Mouse (Mus musculus) cerebellum, adult 11 months (tissue): ENCODE data around the gene Zfp518a.

Experiments
- DNase-seq: peaks from one replicate; pipeline ENCODE4 v3.0.0; 2022

Zfp518a gene

DNA sequence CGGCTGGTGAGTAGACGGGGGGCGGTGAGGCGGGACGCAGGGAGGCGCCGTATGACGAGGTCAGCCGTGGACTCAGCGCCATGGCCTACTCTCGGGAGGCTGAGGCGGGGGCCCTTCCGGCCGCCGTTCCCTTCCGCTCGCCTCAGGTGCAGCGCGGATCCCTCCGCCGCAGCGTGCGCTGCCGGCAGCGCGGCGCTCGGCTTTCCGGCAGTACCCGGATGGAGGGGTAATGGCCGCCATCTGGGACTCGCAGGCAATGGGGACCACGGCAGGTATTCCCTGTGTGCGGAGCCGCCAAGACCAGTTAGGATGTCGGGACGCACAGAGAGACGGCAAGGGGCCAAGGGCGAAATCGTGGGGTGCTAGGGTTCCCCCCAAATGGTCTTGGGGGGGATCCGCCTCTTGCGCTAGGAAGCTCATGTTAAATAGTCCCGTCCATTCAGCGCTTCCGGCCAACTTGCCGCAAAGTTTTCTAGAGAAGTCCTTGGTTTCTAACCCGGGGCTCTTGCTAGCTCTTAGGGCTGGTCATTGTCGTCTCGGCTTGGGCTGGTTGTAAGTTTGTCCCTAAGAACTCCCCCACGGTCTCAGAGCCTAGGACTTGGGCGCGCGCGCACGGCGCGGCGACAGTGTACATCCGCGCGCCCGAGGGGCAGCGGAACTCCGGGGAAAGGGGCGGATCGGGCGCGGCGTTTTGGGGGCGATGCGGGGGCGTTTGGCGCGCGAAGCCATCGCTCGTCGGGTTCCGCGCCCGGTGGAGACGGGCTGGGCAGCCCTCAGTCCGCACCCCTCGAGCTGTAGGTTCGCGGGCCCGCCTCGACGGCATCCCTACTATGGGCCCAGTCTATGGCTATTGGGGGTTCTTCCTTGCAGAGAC is at the start of gene Zfp518a:
Gene Zfp518a, plus strand, starts transcription at position 187 of the 874 bp plus-strand sequence.
- peak; percentile 83 for DNase-seq

DNA sequence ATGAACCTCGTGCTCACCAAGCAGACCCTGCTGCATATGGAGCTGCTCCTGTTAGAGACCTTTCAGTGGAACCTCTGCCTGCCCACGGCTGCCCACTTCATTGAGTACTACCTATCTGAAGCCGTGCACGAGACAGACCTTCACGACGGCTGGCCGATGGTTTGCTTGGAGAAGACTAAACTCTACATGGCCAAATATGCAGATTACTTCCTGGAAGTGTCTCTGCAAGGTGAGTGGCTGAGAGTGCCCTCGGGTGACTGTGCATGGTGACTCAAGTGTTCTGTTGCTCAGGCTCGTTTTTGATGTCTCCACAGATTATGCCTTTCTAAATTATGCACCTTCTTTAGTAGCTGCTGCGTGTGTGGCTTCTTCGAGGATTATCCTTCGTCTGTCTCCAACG is 49.8 kb upstream of the Zfp518a start:
- DNase-seq: no peak

DNA sequence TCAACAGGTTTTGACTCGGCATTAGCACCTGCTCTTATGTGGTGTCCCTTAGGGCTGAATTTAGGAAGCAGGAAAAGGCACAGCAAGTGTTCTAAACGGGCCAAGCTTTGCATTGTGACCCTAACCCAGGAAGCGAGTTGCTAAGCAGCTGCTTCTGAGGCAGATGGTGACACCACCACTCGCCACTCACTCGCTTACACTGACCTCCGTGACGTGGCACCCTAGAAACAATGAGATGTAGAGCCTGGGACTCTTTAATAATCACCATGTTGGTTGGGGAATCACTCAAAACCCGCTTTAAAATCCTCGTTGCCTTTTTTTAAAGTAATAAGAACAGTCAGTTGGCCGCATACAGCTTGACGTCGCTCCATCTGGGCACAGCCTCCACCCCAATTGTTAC is 45.1 kb upstream of the Zfp518a start:
- no peak for DNase-seq

DNA sequence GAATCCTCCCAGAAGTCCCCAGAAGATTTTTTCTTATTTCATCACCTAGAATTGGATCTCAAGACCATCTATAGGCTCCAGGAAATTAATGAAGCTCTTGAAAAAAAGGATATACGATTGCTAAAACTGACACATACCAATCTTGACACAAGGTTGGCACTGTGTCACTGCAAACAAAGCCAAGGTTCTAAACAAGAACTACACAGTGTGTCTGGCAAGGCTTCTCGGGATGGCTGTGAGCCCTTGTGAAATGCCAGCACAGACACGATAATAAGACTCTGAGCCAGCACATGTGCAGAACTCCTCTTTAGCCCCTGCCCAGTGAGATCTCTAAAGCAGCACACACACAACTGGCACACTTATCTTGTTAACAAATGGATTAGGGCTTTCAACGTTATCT is 35.0 kb upstream of the Zfp518a start:
- no peak for DNase-seq

DNA sequence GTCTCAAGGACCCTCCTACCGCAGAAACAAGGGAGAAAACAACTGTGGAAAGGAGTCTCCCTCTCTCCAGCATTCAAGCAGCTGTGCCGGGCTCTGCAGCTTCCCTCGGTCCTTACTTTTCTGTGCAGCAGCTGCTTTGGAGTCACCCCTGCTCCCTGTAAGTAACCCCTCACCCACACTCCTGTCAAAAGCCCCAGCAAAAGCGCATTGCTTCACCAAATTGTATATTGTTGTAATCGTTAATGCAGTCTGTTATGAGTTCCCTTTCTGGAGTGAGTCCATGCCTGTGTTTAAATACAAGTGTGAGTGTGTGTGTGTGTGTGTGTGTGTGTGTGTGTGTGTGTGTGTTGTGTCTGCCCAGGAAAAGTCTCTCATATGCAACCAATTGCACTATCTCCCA is 26.2 kb upstream of the Zfp518a start:
- no peak for DNase-seq

DNA sequence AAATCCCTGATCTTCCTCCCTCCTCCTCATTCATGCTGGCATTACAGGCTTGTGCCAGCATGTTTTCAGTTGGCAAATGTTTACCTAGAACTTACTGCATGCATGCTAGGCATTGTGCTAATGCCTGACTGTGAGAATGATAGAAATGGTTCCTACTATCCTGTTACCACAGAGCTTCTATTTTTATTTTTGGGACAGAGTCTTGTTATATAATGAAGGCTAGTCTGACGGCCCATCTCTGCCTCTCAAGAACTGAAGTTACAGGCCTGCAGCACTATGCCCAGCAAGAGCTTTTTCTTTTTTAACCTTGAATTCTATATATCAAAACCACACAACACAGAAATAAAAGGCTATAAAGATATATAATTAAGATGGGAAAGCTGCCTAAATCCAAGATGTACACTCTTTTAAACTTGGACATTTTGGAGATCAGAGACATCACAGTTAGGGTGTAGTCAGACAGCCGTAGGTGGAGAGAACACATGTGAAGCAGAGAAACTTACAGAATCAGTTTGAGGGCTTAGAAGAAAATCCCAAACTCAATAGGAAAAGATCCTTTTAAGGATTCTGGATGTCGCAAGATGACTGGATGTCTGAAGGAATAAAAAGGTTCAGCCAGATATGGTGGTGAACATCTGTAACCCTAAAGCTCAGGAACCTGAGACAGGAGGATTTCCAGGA is 24.9 kb upstream of the Zfp518a start:
- no peak for DNase-seq

DNA sequence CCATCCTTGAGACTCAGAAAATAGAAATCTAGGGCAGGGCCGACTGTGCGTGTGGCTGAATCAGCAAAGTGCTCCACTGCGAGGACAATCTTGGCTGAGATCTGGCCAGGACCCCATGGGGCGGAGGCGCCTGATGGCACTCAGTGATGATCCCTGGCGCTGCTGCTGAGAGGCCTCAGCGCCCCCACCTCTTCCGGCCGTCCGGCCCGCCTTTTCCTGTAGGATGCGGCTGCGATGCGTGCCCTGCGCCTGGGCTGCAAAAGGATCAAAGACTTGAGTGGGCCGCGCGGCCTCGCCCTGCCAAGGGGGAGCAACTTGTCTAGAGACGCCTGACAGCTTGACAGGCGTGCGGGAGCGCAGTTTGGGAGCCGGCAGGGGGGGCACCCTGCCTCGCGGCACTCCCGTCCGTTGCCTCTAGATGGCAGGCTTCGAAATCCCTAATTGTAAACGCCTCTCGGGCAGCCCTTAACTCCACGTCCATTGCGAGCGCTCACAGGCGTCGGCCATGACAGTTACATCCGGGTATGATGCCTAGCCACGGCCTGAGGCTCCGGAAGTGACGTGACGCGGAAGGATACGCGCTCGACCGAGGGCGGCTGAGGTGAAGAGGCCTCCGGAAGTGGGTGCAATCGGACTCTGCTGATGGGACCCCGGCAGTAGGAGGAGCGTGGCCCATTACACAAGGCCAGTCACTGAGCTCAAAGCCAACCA is 21.4 kb upstream of the Zfp518a start:
- peak; percentile 92 for DNase-seq

DNA sequence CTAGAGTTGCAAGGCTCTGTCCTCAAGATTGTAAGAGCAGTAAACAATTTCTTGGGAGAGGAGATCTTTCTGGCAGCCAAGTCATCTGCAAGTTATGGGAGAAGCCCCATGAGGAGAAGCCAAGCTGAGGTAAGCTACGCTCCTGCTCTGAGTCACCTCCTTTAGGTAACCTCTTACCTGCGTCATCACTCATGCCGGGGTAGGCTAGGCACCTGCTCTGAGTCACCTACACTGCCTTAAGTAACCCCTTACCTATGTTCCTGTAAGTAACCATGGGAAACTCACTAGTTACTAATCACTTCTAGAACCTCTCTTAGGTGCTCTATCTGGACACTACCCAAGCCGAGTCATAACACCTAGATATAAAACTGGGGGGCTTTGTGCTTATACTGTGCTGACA is 12.8 kb upstream of the Zfp518a start:
- DNase-seq: no peak

DNA sequence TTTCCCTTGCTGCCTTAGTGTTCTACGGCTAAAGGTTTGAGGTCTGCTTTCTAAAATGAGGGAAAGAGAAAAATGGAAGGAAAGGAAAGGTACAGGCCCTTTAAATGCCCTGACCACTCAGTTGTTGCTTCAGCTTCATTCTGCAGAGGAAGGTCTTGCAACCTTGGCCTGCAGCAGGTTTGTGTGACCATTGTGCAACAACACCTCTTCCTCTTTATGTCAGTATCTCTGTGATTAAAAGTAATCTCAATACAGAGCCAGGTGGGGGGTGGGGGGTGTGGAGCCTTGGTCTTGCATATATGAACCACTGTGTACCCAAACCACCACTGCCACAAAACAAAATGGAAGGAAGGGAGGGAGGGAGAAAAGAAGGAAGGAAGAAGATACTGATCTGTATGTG is 5.6 kb upstream of the Zfp518a start:
- no peak for DNase-seq

DNA sequence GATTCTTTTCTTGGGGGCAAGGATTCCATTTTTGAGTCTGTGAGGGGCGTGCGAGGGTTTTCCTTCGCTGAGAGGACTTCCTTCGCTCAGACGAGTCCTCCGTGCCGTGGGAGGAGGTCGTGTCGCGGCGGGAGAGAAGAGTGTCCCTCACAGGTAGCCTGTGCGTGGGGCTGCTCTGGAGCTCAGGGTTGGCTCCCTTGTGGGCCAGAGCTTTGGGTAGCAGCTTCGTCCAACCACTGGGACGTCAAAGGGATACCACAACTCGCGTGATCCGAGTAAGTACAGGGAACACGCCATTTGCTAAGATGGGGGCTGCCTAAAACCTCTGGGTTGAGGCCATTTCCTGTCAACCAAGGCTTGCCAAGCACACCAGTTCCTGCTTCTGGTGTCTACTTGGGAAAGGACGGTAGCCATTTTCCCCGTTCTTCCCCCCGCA is 416 bp upstream of the Zfp518a start:
- no peak for DNase-seq

DNA sequence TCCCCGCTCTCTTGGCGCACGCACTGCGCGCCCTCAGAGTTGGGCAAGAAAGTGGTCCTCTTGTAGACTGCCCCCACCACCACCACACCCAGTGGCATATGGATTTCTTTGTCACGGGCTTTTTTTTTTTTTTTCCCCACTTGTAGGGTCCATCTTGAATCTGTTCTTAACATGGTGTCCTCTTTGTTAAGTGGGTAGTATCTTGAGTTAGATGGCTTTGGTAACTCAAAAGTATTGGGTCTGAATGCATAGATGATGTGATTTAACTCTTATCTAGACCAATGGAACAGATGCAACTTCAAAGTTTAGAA is 843 bp downstream of the Zfp518a start:
- no peak for DNase-seq

DNA sequence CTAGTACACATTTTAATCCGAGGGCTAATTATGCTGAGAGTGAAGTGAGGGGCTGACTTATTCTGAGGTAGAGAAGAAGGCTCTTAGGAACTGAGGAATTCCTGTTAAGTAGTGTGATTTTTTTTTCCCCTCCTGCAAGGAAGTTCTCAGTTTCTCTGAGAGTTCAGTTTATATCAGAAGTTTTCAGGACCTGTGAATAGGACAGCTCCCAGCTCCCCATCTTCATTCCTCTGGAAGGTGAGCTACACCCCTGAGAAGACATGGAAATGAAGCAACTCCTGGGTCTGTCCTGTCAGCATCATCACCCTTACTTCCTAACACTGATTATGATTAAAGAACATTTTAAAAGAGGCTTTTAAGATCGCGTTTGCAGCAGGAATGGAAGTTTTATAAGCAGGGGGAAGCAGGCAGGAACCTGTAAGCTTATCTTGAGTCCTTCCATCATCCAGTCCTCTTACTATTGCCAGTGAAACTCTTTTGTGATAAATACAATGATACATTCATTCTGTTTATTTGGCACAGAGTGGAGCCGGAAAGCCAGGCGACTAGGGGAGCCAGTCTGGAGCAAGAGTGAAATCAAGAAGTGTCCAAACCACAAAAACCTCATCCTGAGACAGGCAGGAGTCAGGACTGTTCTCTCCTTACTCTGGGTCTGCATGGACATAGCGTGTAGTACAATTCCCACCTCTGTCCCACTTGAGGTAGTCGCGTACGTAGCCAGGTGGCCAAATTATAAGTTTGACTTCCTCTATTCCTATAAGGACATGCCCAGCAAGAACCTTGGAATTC is 37.3 kb downstream of the Zfp518a start:
- no peak for DNase-seq

DNA sequence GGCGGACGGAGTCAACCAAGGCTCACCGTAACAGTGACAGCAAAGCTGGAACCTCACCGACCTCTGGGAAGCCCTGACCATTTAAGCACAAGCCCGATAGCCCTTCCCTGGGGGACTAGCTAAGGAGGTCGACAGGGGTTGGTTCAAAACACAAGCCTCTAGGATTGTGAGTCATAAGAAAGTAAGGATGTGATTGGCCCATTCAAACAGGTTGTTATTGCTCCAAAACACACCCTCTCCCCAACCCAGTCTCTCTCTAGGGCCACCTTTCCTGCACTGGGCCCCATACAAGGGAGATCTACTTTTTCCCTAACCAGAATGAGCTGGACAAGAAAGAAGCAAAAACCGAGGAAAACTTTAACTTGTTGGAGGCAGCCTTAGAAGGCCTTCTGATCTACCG is 40.9 kb downstream of the Zfp518a start:
- DNase-seq: no peak

DNA sequence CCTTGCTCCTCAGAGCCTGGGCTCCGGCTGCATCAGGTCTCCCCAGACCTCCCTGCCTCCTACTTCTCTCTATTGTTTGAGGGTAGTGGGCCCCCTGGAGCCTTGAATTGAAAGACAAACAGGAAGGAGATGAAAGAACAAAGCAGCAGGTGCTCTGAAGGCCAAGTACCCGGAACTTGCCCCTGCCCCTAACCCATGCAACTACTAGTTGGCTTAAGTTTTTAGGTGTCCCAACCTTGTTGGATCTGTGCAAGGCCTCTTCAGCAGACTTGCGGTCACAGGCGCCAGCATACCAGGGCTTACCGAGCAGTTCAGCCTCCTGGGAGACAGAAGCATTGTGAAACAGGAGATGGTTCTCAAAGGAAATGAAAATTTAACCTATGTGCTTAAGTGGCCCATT is 41.5 kb downstream of the Zfp518a start:
- no peak for DNase-seq

DNA sequence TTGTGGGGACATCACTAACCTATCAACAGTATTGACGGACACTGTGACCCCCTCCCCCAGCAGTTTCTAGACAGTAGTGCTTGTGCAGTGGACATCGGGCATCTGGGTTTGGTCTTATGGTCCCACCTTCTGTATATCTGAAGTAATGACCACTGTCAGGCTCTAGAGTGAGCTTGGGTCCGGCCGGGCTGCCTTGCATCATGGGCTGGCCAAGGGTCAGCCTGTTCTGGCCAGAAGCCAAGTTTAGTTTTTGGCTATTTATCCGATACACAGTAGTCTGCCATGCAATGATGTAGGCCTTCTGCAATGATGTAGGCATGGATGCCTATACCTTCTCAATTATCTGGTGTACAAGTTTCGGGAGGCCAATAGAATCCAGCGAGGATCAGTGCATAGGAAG is 49.0 kb downstream of the Zfp518a start:
- no peak for DNase-seq

DNA sequence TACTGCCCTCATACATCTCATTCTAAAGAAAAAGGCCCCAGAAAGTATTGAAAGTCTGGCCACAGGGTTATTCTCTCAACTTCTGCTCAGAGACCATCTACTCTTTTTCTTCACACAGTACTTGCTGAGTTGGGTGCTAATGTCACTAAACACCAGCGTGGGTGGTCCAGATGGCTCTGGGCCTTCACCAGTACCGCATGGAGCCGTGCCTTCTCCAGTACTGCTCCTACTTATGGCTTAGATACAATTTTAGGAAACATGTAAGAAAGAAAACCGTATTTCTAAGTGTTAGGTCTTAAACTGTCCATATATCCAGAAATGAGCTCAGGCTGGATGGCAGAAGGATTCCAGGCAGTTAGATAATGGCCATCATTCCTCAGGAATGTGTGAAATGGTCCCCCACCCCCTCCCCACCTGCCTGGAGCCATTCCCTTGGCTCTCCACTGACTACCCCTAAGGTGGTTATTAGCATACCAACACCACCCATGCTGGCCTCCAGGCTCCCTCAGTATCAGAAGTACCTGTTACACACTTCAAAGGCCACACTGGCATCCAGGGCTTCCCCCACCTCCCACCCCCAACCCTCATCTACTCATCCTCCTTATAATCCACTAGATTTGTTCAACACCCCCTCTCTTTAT is 52.6 kb downstream of the Zfp518a start:
- no peak for DNase-seq

DNA sequence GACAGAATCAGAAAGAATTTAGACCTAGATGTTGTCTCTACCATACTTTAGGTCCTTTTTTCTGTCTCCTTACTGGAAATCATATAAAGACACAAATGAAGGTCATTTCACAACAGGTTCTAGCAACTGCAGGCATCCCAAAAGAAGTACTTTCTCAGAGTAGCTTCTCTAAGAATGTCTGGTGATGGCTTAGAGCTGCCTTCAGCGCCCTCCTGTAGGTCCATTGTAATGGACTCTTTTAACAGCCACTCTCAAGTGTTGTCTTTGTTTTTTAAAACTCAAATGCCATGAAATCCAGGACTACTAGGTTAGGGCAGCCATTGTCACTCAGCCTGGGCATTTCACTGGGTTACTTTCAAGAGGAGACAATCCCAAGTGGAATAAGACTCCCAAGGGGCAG is 64.5 kb downstream of the Zfp518a start:
- DNase-seq: no peak

DNA sequence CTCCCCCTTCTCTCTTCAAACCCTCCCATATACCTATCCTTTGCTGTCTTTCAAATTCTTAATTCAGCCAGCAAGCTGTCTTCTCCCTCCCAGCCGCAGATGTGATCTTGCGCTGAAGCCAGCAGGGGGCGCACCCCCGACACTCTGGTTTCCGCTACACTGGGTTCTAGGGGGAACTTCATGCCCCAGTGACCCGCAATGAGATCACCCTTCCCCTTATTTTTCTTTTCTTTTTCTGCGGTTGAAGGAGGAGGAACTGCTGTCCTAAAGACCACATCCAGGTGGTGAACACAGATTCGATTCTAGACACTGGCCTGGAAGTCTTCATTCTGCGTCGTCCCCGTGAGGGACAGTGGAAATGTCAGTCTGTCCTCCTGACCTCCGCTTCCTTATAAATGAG is 68.5 kb downstream of the Zfp518a start:
- DNase-seq: no peak

DNA sequence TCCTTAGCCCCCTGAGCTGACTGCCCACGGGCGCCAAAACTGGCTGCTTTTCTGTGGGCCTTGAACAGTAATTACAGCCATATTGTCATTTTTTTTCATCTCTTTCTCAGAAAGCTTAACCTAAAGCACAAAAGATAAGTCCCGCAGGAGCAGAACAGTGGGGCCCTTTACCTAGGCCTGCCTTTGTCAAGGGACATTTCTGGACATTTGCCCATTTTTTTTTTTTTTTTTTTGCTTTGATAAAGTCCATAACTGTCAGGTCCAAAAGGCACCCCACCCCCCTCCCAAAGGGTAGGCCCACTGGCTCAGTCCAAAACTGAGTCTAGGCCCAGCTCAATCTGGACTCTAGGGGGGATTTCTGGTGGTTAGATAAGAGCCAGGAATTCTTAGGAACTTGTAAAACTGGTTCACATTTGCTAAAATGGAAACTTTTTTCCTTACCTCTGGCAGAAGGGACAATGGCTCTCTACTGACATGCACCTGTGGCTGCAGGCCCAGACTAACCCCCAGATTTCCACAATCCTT is 69.9 kb downstream of the Zfp518a start:
- no peak for DNase-seq

DNA sequence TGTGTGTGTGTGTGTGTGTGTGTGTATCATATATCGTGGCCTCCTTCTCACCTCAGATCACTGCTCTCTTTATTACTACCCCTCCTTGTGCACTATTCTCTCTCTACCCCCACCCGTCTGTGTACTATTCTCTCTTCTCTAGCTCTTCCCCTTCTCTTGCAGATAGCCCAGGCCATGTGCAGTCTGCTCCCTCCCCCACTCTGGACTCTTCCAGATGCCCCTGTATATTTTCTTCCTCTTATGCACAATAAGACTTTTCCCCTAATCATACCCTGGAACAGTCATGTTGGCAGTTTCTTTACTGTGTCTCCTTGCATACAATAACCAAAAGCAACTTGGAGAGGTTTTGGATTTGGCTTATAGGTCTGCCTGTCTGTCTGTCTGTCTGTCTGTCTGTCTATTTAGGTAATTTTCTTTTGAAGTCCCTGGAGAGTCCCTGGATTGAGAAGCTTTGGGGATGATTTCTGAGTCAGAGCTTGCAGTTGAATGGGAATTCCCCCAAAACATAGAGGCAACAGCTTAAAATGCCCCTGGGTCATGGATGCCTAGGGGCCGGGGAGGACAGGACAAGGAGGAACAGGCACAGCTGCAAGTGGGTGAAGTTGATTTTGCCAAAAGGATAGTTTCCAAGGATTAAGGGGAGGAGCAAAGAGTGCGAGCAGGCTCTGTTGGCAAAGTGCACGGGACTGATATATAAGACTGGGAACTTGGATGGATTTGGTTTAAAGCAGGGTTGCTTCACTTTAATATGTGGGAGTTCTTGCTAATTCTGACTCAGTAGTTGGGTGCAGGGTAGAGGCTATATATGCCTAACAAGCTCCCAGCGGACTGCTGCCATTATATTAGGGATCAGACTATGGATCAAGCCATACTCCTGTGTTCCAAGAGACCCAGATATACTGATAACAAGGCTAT is 70.7 kb downstream of the Zfp518a start:
- DNase-seq: no peak
